Mouse (Mus musculus) cerebellum, adult 8-10 months (tissue): ENCODE data around the gene Olfr1013.

Experiments used
- DNase-seq: peaks from one replicate; pipeline ENCODE4 v3.0.0; 2022

Gene Olfr1013

DNA sequence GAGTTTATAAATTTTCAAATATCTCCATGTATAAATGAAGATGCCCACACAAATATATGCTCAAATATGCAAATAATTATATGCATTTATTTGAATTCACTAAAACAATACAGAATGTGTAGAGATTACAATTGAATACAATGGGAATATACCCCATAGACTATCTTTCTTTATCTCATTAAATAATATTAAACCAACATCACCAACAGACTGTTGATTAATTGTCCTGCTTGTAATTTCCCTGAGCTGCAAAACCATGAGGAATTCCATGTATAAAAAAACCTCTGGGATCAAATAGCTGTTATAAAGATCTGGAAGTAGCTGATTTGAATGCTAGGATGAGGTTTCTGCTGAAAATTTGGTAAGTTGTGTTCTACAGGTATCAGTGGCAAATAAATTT lies at the start of gene Olfr1013:
Gene Olfr1013, plus strand, starts transcription at position 301 of the 400 bp plus-strand sequence.
- no peak for DNase-seq

GRCm38 (mm10) chr2:85725793-85726192 lies 41.1 kb upstream of the Olfr1013 start:
- peak; percentile 3 for DNase-seq

GRCm38 (mm10) chr2:85753822-85754221 lies 13.1 kb upstream of the Olfr1013 start:
- no peak for DNase-seq

DNA sequence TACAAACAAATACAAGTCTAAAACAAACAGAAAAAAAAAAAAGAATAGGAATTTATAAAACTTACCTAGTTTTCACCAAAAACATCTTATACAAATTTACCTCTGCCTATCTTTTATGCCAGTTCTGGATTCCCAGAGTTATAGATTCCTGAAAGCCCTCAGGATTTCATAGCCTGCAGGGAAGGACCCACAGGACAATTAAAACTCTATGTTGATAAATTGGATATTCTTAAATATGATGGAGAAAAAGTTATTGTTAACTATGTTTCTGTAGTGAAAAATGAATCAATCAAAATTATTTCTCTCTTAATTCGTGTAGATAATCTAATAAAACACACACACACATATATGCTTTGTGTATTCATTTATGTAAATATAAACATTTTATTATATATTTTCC lies 4.2 kb upstream of the Olfr1013 start, which contains the start of gene Olfr1012:
Gene Olfr1012, minus strand, starts transcription at position 101 of the 400 bp plus-strand sequence.
- DNase-seq, result no peak

DNA sequence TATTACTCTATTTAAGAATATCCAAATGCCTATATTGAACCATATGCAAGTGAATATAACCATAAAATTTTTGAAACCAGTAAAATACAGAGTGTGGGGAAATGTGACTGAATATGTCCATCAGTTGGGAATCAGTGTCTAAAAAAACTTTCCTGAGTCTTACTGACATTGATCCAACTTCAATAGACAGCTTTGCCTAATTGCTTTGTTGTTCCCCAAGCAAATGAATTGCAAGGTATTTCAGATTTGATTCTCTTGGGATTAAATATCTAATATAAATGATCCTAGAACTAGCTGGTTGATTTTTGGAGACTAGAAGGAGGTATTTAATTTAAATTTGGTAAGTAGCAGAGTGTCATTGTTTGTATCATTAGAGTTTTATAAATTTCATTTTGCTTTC lies 5.5 kb downstream of the Olfr1013 start, which contains the start of gene Olfr1014:
Gene Olfr1014, plus strand, starts transcription at position 301 of the 400 bp plus-strand sequence.
- no peak for DNase-seq

DNA sequence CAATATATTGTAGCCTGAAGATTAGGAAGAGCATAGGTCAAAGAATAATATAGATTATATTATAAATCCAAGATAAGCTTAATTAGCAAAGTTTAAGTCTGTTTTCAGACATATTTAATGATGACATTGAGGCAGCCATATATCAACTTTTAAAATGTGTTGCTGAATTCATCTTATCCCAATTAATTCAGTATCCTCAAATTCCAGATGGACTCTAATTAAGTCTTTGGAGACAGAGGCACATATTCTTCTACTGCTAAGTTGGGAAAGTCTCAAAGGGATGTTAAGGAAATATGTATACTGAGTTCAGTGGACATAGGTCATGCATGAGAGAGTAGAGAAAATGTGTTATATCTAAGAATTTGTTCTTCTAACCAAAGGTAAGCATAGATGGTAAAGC lies 14.8 kb downstream of the Olfr1013 start, which contains the start of gene Olfr1015:
Gene Olfr1015, plus strand, starts transcription at position 301 of the 400 bp plus-strand sequence.
- DNase-seq, result no peak

- DNase-seq, result no peak
Observed at GRCm38 (mm10) chr2:85792331-85792730, 25.4 kb downstream of the Olfr1013 start.

- no peak for DNase-seq
Observed at GRCm38 (mm10) chr2:85802444-85802843, 35.5 kb downstream of the Olfr1013 start, which contains the start of gene Olfr1016. Gene Olfr1016, minus strand, starts transcription at chr2:85802544.

GRCm38 (mm10) chr2:85804501-85804900 lies 37.6 kb downstream of the Olfr1013 start:
- no peak for DNase-seq

DNA sequence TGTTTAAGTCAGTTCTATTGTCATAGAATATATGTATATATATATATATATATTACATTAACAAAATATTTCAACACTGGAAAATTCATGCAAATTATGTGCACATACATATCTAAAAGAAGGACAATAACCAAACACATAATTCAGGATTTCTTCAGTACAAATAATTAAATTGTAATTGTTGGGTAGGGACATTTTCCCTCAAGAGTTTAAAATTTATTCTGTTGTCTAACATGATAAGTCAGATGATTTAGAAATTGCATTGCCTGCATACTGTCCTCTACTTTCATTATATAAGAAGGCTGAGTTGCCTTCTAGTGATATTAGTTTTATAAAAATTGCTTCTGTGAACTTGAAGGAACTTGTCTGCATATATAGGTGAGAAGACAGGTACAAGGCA lies 51.3 kb downstream of the Olfr1013 start, which contains the start of gene Olfr1018:
Gene Olfr1018, plus strand, starts transcription at position 301 of the 400 bp plus-strand sequence.
- no peak for DNase-seq
